Mouse (Mus musculus) lung, postnatal 0 days (tissue): ENCODE data around the gene Nupr1.
A peak's percentile ranks its signal among the peaks of the same experiment; 100 is the strongest.

Experiments used
- CTCF ChIP-seq: IDR thresholded peaks from 2 replicates; pipeline ENCODE4 v1.5.1; 2016; ENCODE audit warnings: antibody characterized with exemption, mild to moderate bottlenecking
- EP300 ChIP-seq: IDR thresholded peaks from 2 replicates; pipeline ENCODE4 v1.6.1; 2016; ENCODE audit warnings: antibody characterized with exemption, mild to moderate bottlenecking, control low read depth

- TF ChIP-seq EP300 (peak; percentile 65; the same call in 1 of the 2 replicates), CTCF (no peak)
These were observed 5.3 kb downstream of the Nupr1 start for GRCm38 (mm10) chr7:126625369-126625768.
